Mouse (Mus musculus) hindbrain, embryonic 16.5 days (tissue): ENCODE measurements around the gene Olfr214. TPM values are rescaled to one million over a fixed set of nuclear protein-coding genes. Genes with fewer than 3 reads are reported as not detected.
"Not testable (repeated sequence)": the region's sequence is repeated elsewhere in the genome, so short reads cannot be mapped to it uniquely, and the experiment has no call there.

Experiments used
- ATAC-seq: fragments of 200-750 bp; cut with Nextera tagmentation; 2 replicates; pipeline ENCODE4 v1.8.0; 2017; ENCODE audit warnings: moderate TSS enrichment, moderate library complexity
- H3K27ac ChIP-seq: fragments of 300-500 bp; sonication (generic); 2 replicates; pipeline ENCODE4 v1.5.1; 2014; ENCODE audit warnings: low read depth, mild to moderate bottlenecking, control low read depth, low read length, moderate library complexity
- H3K27me3 ChIP-seq: fragments of 300-500 bp; sonication (generic); replicated peaks from 2 replicates; pipeline ENCODE4 v1.6.1; 2014; ENCODE audit warnings: low read length; ENCODE audit not compliant: control insufficient read depth, insufficient read depth
- H3K36me3 ChIP-seq: fragments of 300-500 bp; sonication (generic); 2 replicates; pipeline ENCODE4 v1.6.1; 2014; ENCODE audit warnings: mild to moderate bottlenecking, low read length, moderate library complexity, mixed read lengths; ENCODE audit not compliant: control insufficient read depth, insufficient read depth
- H3K4me1 ChIP-seq: fragments of 300-500 bp; sonication (generic); 2 replicates; pipeline ENCODE4 v1.6.1; 2014; ENCODE audit warnings: low read depth, low read length; ENCODE audit not compliant: control insufficient read depth, insufficient read depth
- H3K4me2 ChIP-seq: fragments of 300-500 bp; sonication (generic); 2 replicates; pipeline ENCODE4 v1.6.1; 2014; ENCODE audit warnings: mild to moderate bottlenecking, low read length, control low read depth, moderate library complexity
- H3K4me3 ChIP-seq: fragments of 300-500 bp; sonication (generic); 2 replicates; pipeline ENCODE4 v1.5.1; 2014; ENCODE audit warnings: mild to moderate bottlenecking, low read length, control low read depth, moderate library complexity
- H3K9ac ChIP-seq: fragments of 300-500 bp; sonication (generic); 2 replicates; pipeline ENCODE4 v1.6.1; 2014; ENCODE audit warnings: low read depth, mild to moderate bottlenecking, control low read depth, low read length, moderate library complexity
- H3K9me3 ChIP-seq: fragments of 300-500 bp; sonication (generic); 2 replicates; pipeline ENCODE4 v1.6.1; 2014; ENCODE audit warnings: mild to moderate bottlenecking, low read length, moderate library complexity; ENCODE audit not compliant: control insufficient read depth
- WGBS: fragments of 180-500 bp; shearing (Covaris S2); extraction: QIAGEN DNeasy Blood & Tissue Kit; methylation state at CpG from one replicate; pipeline ENCODE4 v1.1.7; 2014; 5-methylcytosine and 5-hydroxymethylcytosine counted together
- polyA plus RNA-seq: library from polyadenylated mRNA; unstranded; fragments of >200 nt; fragmentation: Nextera tagmentation; extraction: Ambion mirVana; gene quantifications from 2 replicates; pipeline ENCODE4 v1.2.1, GENCODE M21; 2015

Olfr214 gene
- polyA plus RNA-seq = not detected in 2 replicates

GRCm38 (mm10) chr6:116553935-116554334 lies at the start of gene Olfr214:
Gene Olfr214 (plus strand): TSS chr6:116554235.
- H3K9ac ChIP-seq = no peak within 1 kb of the TSS
- no peaks in the 10 kb centered on the region for H3K9me3 ChIP-seq
- 70% methylated on average over 1 of the region's 1 CpGs for WGBS
- H3K4me3 ChIP-seq = no peak within 1 kb of the TSS
- no peaks in the 10 kb centered on the region for H3K27me3 ChIP-seq
- no peak within 1 kb of the TSS for H3K4me2 ChIP-seq
- H3K27ac ChIP-seq = no peak within 1 kb of the TSS
- no peak for ATAC-seq
- H3K4me1 ChIP-seq = no peaks in the 10 kb centered on the region
- H3K36me3 ChIP-seq = no peaks in the 10 kb centered on the region

DNA sequence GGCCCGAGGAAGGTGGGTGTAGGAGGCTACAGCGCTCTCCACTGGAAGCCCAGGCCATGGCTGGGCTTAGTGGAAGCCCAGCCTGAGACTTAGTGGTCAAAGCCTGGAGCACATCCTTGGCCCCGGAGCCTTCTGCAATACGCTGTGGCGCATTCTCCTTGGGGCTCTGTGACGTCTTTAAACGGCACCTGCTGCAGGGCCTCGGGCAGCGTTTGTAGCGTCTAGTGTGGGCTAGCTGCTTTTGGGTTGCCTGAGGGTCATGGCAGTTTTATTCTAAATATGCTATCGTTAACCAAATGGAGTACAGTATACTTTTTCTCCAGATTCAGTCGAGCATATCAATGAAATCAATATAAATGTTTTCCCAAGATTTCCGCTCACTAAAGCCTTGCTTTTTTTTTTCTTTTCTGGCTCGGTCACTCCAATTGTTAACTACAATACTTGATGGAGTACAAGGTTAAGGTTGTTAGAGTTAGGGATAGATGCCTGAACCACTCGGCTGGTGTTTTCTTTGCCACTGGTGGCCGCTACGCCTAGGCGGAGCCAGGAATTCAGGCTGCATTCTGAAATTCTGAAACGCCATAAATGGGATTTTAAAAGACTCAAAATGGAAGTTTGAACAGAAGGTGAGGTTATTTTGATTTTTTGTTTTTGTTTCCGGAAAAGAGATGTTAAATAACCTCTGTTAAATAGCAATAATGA lies 47.6 kb upstream of the Olfr214 start, which contains the start of gene Olfr212:
TSS of gene Olfr212 (plus strand) at position 215 of the 702 bp plus-strand sequence.
- H3K4me1 ChIP-seq, ATAC-seq, H3K9ac ChIP-seq, H3K4me3 ChIP-seq, H3K9me3 ChIP-seq, H3K27me3 ChIP-seq, H3K36me3 ChIP-seq, H3K27ac ChIP-seq, H3K4me2 ChIP-seq: not testable (repeated sequence)
- 94% methylated on average over 19 of the region's 20 CpGs for WGBS

DNA sequence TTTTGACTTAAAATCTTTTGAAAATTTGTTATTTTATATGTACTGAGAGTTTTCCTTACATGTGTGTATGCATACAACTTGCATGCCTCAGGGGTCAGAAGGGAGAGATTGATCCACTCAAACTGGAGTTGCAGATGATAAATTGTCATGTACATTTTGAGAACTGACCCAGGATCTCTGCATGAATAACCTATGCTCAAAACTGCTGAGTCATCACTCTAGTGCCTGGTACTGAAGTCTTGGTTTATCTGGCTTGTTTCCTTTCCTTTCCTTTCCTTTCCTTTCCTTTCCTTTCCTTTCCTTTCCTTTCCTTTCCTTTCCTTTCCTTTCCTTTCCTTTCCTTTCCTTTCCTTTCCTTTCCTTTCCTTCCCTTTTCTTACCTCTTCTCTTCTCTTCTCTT lies 39.2 kb upstream of the Olfr214 start:
- Histone ChIP-seq H3K9me3 (no peaks in the 10 kb centered on the region), H3K4me1 (no peaks in the 10 kb centered on the region), H3K36me3 (no peaks in the 10 kb centered on the region), H3K27ac (no peak overlapping the region), H3K4me3 (no peak overlapping the region), H3K9ac (no peak overlapping the region), H3K4me2 (no peak overlapping the region), H3K27me3 (no peaks in the 10 kb centered on the region)
- no peak for ATAC-seq

DNA sequence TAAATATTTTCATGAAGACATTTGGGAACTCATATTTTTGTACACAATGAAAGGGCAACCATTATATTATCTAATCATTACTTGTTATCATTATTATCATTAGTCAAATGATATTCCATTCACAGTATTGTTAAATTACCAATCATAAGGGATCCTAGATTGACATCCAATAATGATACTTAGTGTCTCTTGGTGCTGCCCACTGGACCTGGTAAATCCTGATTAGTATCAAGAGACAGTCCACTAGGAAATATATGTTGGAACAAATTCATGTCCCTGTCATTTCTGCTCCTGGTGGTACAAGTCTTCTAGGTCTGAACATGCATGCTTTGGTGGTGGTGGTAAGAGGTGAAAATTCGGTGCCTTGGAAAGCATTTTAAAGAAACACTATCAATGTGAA lies 15.9 kb upstream of the Olfr214 start, which contains the start of gene Olfr213:
TSS of gene Olfr213 (plus strand) at position 301 of the 400 bp plus-strand sequence.
- WGBS = 90% methylated on average over 1 of the region's 1 CpGs
- Histone ChIP-seq H3K4me1 (no peaks in the 10 kb centered on the region), H3K36me3 (no peaks in the 10 kb centered on the region), H3K4me2 (no peak within 1 kb of the TSS), H3K9ac (no peak within 1 kb of the TSS), H3K4me3 (no peak within 1 kb of the TSS), H3K27ac (no peak within 1 kb of the TSS), H3K27me3 (no peaks in the 10 kb centered on the region), H3K9me3 (no peaks in the 10 kb centered on the region)
- no peak for ATAC-seq

GRCm38 (mm10) chr6:116542500-116542899 lies 11.5 kb upstream of the Olfr214 start:
- no peaks in the 10 kb centered on the region for H3K4me1 ChIP-seq
- no peaks in the 10 kb centered on the region for H3K9me3 ChIP-seq
- no peak overlapping the region for H3K9ac ChIP-seq
- no peak overlapping the region for H3K4me2 ChIP-seq
- H3K4me3 ChIP-seq = no peak overlapping the region
- H3K27ac ChIP-seq = no peak overlapping the region
- WGBS = 86% methylated on average over 2 of the region's 2 CpGs
- no peaks in the 10 kb centered on the region for H3K27me3 ChIP-seq
- ATAC-seq = no peak
- no peaks in the 10 kb centered on the region for H3K36me3 ChIP-seq

- not testable (repeated sequence) for H3K4me1 ChIP-seq, H3K27me3 ChIP-seq, H3K9ac ChIP-seq, H3K4me3 ChIP-seq, H3K36me3 ChIP-seq, H3K27ac ChIP-seq, H3K9me3 ChIP-seq, H3K4me2 ChIP-seq, ATAC-seq
- 97% methylated on average over 11 of the region's 11 CpGs for WGBS
Measured at GRCm38 (mm10) chr6:116550841-116551240, 3.2 kb upstream of the Olfr214 start, which contains the start of gene Gm5580. Gene Gm5580 (plus strand): TSS chr6:116551141.

DNA sequence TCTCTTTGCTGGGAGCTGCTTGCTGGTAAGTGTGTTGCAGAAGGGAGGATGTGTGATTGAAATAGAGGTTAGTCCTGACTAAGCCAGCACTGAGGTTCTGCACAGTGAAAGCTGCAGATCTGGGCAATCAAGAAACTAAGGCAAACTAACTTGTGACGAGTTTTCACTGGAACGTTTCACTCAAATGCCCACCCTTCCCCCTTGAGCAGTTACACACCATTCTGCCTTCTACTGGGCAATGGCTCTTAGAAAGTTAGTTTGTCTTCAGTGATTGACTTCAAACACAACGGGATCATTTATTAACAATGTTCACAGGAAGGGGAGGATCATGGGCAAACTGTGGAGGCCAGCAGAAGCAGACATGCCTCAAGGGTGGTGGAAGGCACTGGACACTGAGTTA lies 917 bp downstream of the Olfr214 start:
- no peak for ATAC-seq
- 74% methylated on average over 3 of the region's 3 CpGs for whole genome bisulfite sequencing

DNA sequence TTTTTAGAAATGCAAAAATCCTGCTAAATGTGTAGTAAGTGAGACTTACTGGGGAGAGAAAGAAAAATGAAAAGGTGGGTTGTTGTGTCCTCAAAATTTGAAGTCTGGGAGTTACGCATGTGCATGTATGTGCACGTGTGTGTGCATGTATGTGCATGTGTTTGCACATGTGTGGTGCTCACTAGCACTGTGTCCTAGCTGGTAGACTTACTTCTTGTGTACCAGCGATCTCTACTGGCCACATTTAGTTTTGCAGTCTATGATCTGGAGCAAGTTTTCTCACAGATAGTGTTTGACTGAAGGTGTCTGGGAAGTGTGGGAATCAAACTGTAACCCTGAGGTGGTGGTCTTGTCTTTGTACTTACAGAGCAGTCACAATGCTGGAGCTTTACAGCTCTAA lies 15.8 kb downstream of the Olfr214 start:
- no peaks in the 10 kb centered on the region for H3K9me3 ChIP-seq
- ATAC-seq = no peak
- WGBS = 31% methylated on average over 3 of the region's 3 CpGs

More for the DNA sequence above, 917 bp downstream of the Olfr214 start:
- no peaks in the 10 kb centered on the region for H3K36me3 ChIP-seq
- no peak overlapping the region for H3K9ac ChIP-seq
- H3K4me2 ChIP-seq = no peak overlapping the region
- no peak overlapping the region for H3K27ac ChIP-seq
- no peaks in the 10 kb centered on the region for H3K4me1 ChIP-seq
- H3K4me3 ChIP-seq = no peak overlapping the region
- no peaks in the 10 kb centered on the region for H3K27me3 ChIP-seq
- no peaks in the 10 kb centered on the region for H3K9me3 ChIP-seq

DNA sequence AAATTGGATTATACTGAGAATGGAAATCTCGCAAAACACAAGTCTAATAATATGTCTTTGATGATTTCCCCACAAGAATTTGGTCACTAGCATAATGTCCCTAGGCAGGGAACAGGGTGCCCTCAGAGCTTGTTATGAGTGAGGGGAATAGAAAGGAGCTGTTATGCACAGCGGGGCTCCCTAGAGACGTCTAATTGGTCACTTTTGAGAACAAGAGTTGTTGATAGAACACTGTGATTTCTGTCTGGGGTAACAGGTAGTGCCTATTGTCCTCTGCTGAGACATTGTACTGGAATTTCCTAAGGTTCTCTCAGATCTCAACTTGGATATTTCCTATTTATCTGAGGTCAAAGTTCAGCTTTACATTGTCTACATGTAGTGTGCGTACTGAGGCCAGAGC lies 30.1 kb downstream of the Olfr214 start, which contains the start of gene Olfr215:
TSS of gene Olfr215 (minus strand) at position 101 of the 400 bp plus-strand sequence.
- H3K9ac ChIP-seq = no peak within 1 kb of the TSS
- no peak for ATAC-seq
- no peaks in the 10 kb centered on the region for H3K36me3 ChIP-seq
- H3K27me3 ChIP-seq = no peaks in the 10 kb centered on the region
- H3K4me1 ChIP-seq = no peaks in the 10 kb centered on the region
- H3K4me3 ChIP-seq = no peak within 1 kb of the TSS
- no peak within 1 kb of the TSS for H3K27ac ChIP-seq
- no peak within 1 kb of the TSS for H3K4me2 ChIP-seq
- 64% methylated on average over 4 of the region's 4 CpGs for WGBS
- no peaks in the 10 kb centered on the region for H3K9me3 ChIP-seq

More for the DNA sequence above, 15.8 kb downstream of the Olfr214 start:
- Histone ChIP-seq H3K36me3 (no peaks in the 10 kb centered on the region), H3K27ac (no peak overlapping the region), H3K27me3 (no peaks in the 10 kb centered on the region), H3K4me1 (no peaks in the 10 kb centered on the region), H3K9ac (no peak overlapping the region), H3K4me3 (no peak overlapping the region), H3K4me2 (no peak overlapping the region)
